Mouse (Mus musculus): ENCODE data around the gene Olfr10. TPM values are rescaled to one million over a fixed set of nuclear protein-coding genes. Genes with fewer than 3 reads are reported as not detected.

The Olfr10 gene
- polyA plus RNA-seq (2012; fragmentation: generic; extraction: Trizol), result not detected

GRCm38 (mm10) chr11:49304441-49304840, at the start of gene Olfr10:
Gene Olfr10, plus strand, starts transcription at chr11:49304741.
- no peak within 1 kb of the TSS for H3ac ChIP-seq (ENCODE audit: control insufficient read depth, insufficient read length)
- TF ChIP-seq SRF (IDR thresholded peaks at IDR 0.05; ENCODE audit: control insufficient read depth, insufficient read length, low read depth), result no peak
- no peak for TF ChIP-seq E2F4 (IDR thresholded peaks at IDR 0.05; ENCODE audit: insufficient read depth)
- TF ChIP-seq MAX (IDR thresholded peaks at IDR 0.05; ENCODE audit: low read depth), result no peak
- TF ChIP-seq TCF12 (IDR thresholded peaks at IDR 0.05; ENCODE audit: insufficient read depth, poor library complexity, severe bottlenecking), result no peak
- no peak for TF ChIP-seq MYOD1 (IDR thresholded peaks at IDR 0.05; ENCODE audit: control insufficient read depth in 1 of 3, insufficient read length in 2 of 3, low read depth in 2 of 3)
- TF ChIP-seq POLR2AphosphoS2 (IDR thresholded peaks at IDR 0.05; ENCODE audit: insufficient read length, low read depth), result no peak
- TF ChIP-seq REST (IDR thresholded peaks at IDR 0.05; ENCODE audit: insufficient read depth, insufficient read length), result no peak
- no peak for TF ChIP-seq TCF3 (IDR thresholded peaks at IDR 0.05; ENCODE audit: insufficient read length, low read depth)
- no peak for TF ChIP-seq USF1 (IDR thresholded peaks at IDR 0.05; ENCODE audit: low read depth)
- TF ChIP-seq MYOG (IDR thresholded peaks at IDR 0.05; ENCODE audit: control insufficient read depth in 1 of 3, insufficient read depth in 1 of 3, insufficient read length in 2 of 3, low read depth in 2 of 3), result no peak
- no peak for TF ChIP-seq CEBPB (IDR thresholded peaks at IDR 0.05; ENCODE audit: insufficient read depth, poor library complexity, severe bottlenecking)
- TF ChIP-seq POLR2A (IDR thresholded peaks at IDR 0.05; ENCODE audit: insufficient read length, low read depth), result no peak
- no peaks in the 10 kb centered on the region for H3K36me3 ChIP-seq (ENCODE audit: control insufficient read depth, insufficient read depth)
- H3K27me3 ChIP-seq (ENCODE audit: control insufficient read depth, insufficient read depth, insufficient read length), result no peaks in the 10 kb centered on the region
- H3K79me2 ChIP-seq (ENCODE audit: control insufficient read depth, insufficient read depth), result no peaks in the 10 kb centered on the region
- H3K4me2 ChIP-seq (ENCODE audit: low read depth), result no peak within 1 kb of the TSS
- no peak within 1 kb of the TSS for H3K4me3 ChIP-seq

DNA sequence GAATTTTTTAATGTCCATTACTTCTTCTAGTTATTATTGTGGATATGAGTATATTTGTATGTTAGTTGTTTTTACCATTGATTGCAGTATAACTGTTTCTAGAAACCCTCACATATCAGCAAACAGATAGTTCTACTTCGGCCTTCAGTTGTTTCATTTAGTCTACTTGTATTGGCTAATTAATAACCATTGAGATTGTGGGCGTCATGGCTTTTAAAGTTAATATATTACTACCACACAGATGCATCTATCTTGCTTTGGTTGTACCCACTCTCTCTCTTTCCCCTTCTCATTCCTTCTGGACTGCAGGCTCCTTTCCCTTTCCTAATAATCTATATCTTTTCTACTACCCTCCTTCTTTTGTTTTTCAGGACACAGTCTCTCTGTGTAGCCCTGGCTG, 45.2 kb upstream of the Olfr10 start:
- peaks cover 19% of the 10 kb centered on the region for H3K36me3 ChIP-seq (ENCODE audit: control insufficient read depth, insufficient read depth)
- TF ChIP-seq E2F4 (IDR thresholded peaks at IDR 0.05; ENCODE audit: insufficient read depth) (no peak), MYOD1 (IDR thresholded peaks at IDR 0.05; ENCODE audit: control insufficient read depth in 1 of 3, insufficient read length in 2 of 3, low read depth in 2 of 3) (no peak), MYOG (IDR thresholded peaks at IDR 0.05; ENCODE audit: control insufficient read depth in 1 of 3, insufficient read depth in 1 of 3, insufficient read length in 2 of 3, low read depth in 2 of 3) (no peak), USF1 (IDR thresholded peaks at IDR 0.05; ENCODE audit: low read depth) (no peak), REST (IDR thresholded peaks at IDR 0.05; ENCODE audit: insufficient read depth, insufficient read length) (no peak), SRF (IDR thresholded peaks at IDR 0.05; ENCODE audit: control insufficient read depth, insufficient read length, low read depth) (no peak), CEBPB (IDR thresholded peaks at IDR 0.05; ENCODE audit: insufficient read depth, poor library complexity, severe bottlenecking) (no peak), TCF12 (IDR thresholded peaks at IDR 0.05; ENCODE audit: insufficient read depth, poor library complexity, severe bottlenecking) (no peak), POLR2A (IDR thresholded peaks at IDR 0.05; ENCODE audit: insufficient read length, low read depth) (no peak), MAX (IDR thresholded peaks at IDR 0.05; ENCODE audit: low read depth) (no peak), TCF3 (IDR thresholded peaks at IDR 0.05; ENCODE audit: insufficient read length, low read depth) (no peak), POLR2AphosphoS2 (IDR thresholded peaks at IDR 0.05; ENCODE audit: insufficient read length, low read depth) (no peak)

DNA sequence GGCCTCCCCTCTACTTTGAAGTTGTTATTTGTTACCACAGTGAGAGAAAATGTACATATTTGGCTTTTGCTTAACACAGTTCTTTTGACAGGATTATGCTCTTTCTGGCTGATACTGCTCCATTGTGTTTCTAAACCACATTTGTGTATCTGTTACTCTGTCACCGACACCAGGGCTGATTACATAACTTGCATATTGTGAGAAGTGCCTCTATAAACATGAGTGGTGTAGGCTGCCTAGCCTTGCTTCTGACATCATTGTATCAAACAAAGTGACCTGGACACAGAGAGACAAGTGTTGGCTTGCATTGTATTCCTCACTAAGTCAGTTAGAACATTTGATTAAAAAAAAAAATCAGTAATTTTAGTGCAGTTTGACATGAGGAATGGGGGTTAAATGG, 44.7 kb upstream of the Olfr10 start:
- H3ac ChIP-seq (ENCODE audit: control insufficient read depth, insufficient read length), result no peak overlapping the region
- no peak for TF ChIP-seq E2F4 (IDR thresholded peaks at IDR 0.05; ENCODE audit: insufficient read depth)
- H3K79me2 ChIP-seq (ENCODE audit: control insufficient read depth, insufficient read depth), result peaks cover 9% of the 10 kb centered on the region
- H3K27me3 ChIP-seq (ENCODE audit: control insufficient read depth, insufficient read depth, insufficient read length), result no peaks in the 10 kb centered on the region
- no peak overlapping the region for H3K4me2 ChIP-seq (ENCODE audit: low read depth)
- H3K36me3 ChIP-seq (ENCODE audit: control insufficient read depth, insufficient read depth), result peaks cover 19% of the 10 kb centered on the region
- no peak overlapping the region for H3K4me3 ChIP-seq

More for the DNA sequence above, 45.2 kb upstream of the Olfr10 start:
- no peak overlapping the region for H3ac ChIP-seq (ENCODE audit: control insufficient read depth, insufficient read length)
- H3K27me3 ChIP-seq (ENCODE audit: control insufficient read depth, insufficient read depth, insufficient read length), result no peaks in the 10 kb centered on the region
- H3K4me3 ChIP-seq, result no peak overlapping the region
- no peak overlapping the region for H3K4me2 ChIP-seq (ENCODE audit: low read depth)
- H3K79me2 ChIP-seq (ENCODE audit: control insufficient read depth, insufficient read depth), result peaks cover 9% of the 10 kb centered on the region

DNA sequence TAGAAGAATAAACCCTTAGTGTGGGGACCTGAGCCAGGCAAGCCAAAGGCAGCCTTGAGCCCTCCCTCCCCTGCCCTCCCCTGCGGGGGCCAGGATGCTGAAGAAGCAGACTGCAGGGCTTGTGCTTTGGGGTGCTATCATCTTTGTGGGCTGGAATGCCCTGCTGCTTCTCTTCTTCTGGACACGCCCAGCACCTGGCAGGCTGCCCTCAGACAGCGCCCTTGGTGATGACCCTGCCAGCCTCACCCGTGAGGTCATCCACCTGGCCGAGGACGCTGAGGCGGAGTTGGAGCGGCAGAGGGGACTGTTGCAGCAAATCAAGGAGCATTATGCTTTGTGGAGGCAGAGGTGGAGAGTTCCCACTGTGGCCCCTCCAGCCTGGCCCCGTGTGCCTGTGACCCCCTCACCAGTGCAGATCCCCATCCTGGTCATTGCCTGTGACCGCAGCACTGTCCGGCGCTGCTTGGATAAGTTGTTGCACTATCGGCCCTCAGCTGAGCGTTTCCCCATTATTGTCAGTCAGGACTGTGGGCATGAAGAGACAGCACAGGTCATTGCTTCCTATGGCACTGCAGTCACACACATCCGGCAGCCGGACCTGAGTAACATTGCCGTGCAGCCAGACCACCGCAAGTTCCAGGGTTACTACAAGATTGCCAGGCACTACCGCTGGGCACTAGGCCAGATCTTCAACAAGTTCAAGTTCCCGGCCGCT, 43.8 kb upstream of the Olfr10 start:
- no peak overlapping the region for H3ac ChIP-seq (ENCODE audit: control insufficient read depth, insufficient read length)
- H3K4me3 ChIP-seq, result no peak overlapping the region
- no peaks in the 10 kb centered on the region for H3K27me3 ChIP-seq (ENCODE audit: control insufficient read depth, insufficient read depth, insufficient read length)
- no peak overlapping the region for H3K4me2 ChIP-seq (ENCODE audit: low read depth)
- no peak for TF ChIP-seq SRF (IDR thresholded peaks at IDR 0.05; ENCODE audit: control insufficient read depth, insufficient read length, low read depth)
- no peak for TF ChIP-seq E2F4 (IDR thresholded peaks at IDR 0.05; ENCODE audit: insufficient read depth)
- H3K36me3 ChIP-seq (ENCODE audit: control insufficient read depth, insufficient read depth), result peaks cover 19% of the 10 kb centered on the region
- H3K79me2 ChIP-seq (ENCODE audit: control insufficient read depth, insufficient read depth), result peaks cover 5% of the 10 kb centered on the region

- H3K79me2 ChIP-seq (ENCODE audit: control insufficient read depth, insufficient read depth), result peaks cover 5% of the 10 kb centered on the region
- H3K4me3 ChIP-seq, result no peak overlapping the region
- no peak overlapping the region for H3ac ChIP-seq (ENCODE audit: control insufficient read depth, insufficient read length)
- H3K4me2 ChIP-seq (ENCODE audit: low read depth), result no peak overlapping the region
- no peaks in the 10 kb centered on the region for H3K27me3 ChIP-seq (ENCODE audit: control insufficient read depth, insufficient read depth, insufficient read length)
- TF ChIP-seq MYOG (IDR thresholded peaks at IDR 0.05; ENCODE audit: control insufficient read depth in 1 of 3, insufficient read depth in 1 of 3, insufficient read length in 2 of 3, low read depth in 2 of 3), result no peak
- no peak for TF ChIP-seq CEBPB (IDR thresholded peaks at IDR 0.05; ENCODE audit: insufficient read depth, poor library complexity, severe bottlenecking)
- TF ChIP-seq TCF3 (IDR thresholded peaks at IDR 0.05; ENCODE audit: insufficient read length, low read depth), result no peak
- TF ChIP-seq POLR2A (IDR thresholded peaks at IDR 0.05; ENCODE audit: insufficient read length, low read depth), result no peak
- TF ChIP-seq MAX (IDR thresholded peaks at IDR 0.05; ENCODE audit: low read depth), result no peak
- no peak for TF ChIP-seq MYOD1 (IDR thresholded peaks at IDR 0.05; ENCODE audit: control insufficient read depth in 1 of 3, insufficient read length in 2 of 3, low read depth in 2 of 3)
- no peak for TF ChIP-seq USF1 (IDR thresholded peaks at IDR 0.05; ENCODE audit: low read depth)
- no peak for TF ChIP-seq POLR2AphosphoS2 (IDR thresholded peaks at IDR 0.05; ENCODE audit: insufficient read length, low read depth)
- no peak for TF ChIP-seq TCF12 (IDR thresholded peaks at IDR 0.05; ENCODE audit: insufficient read depth, poor library complexity, severe bottlenecking)
- no peak for TF ChIP-seq REST (IDR thresholded peaks at IDR 0.05; ENCODE audit: insufficient read depth, insufficient read length)
- TF ChIP-seq SRF (IDR thresholded peaks at IDR 0.05; ENCODE audit: control insufficient read depth, insufficient read length, low read depth), result no peak
- TF ChIP-seq E2F4 (IDR thresholded peaks at IDR 0.05; ENCODE audit: insufficient read depth), result no peak
- peaks cover 19% of the 10 kb centered on the region for H3K36me3 ChIP-seq (ENCODE audit: control insufficient read depth, insufficient read depth)
Measured at GRCm38 (mm10) chr11:49261313-49261855, 43.2 kb upstream of the Olfr10 start.
